Mouse (Mus musculus): Measurements from ENCODE around the gene Clptm1.

The Clptm1 gene
- long read RNA-seq, experiment 1, full-length matches to known transcripts = 151 of 176 reads
- long read RNA-seq, experiment 1, partial matches to known transcripts = 10 of 176 reads
- long read RNA-seq, experiment 1, other reads (novel, unspliced or antisense) = 15 of 176 reads
- long read RNA-seq, experiment 2, full-length matches to known transcripts = 159 of 192 reads
- long read RNA-seq, experiment 2, partial matches to known transcripts = 21 of 192 reads
- long read RNA-seq, experiment 2, other reads (novel, unspliced or antisense) = 12 of 192 reads

DNA sequence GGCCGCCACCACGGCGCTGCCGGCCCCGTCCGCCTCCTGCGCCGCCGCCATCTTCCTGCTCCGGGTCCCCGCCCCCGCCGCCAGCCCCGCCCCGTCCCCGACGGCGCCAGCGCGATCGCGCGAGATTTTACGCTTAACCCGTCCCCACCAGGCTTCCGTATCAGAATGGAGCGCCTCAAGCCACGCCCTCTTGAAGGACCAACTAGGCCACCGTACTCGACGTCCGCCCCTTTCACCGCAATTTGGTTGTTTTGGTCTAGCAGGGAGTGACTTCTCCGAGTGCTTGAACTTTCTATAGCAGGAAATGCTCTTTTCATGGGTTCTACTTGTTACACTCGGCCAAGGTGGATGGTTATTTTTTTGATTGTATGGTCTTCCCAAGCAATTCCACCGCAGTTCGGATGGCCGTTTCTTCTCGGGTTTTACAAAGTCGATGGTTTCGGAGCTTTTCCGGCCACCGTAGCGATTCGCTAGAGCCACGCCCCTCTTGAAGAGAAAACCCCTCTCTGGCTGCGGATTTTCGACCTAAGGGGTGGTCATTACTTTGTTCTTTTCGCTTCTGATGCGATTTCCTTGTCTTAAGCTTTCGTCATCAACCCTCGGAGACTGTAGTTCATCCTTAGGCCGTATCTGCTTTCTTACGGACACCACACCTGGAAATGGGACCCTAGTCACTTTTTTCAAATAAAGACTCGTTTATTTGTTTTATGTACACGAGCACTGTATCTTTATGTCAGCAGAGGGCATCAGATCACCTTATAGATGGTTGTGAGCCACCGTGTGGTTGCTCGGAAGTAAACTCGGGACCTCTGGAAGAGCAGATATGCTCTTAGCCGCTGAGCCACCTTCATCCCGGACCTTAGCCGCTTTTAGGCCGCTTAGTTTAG lies at the start of gene Clptm1:
Gene Clptm1 (minus strand): TSS at position 79 of the 887 bp plus-strand sequence.
- intact Hi-C loops (cut with DNase I) = loop anchor here (5.0 kb wide), 1 partner anchor 47 kb away; no protein-coding TSS in a partner anchor

DNA sequence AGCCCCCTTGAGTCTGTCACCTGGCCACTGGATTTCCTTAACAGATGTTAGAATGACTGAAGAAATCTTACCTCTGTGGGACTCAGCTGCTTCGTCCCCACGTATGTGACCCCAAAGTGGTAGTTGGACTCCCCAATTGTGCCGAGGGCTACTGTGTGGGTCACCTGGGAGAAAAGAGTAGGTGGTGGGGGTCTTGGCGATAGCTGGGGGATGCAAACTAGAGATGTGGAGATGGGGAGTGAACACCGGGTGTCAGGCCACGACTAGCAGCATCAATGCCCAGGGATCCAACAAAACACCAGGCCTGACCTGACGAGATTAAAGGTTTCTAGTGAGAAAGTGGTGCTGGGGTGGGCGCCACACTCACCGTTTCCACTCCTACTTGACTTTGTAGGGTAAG lies 48.8 kb upstream of the Clptm1 start:
- intact Hi-C loops (cut with DNase I) = loop anchor here (5.0 kb wide), 3 partner anchors 34 to 311 kb away; partner anchors contain the start of genes Ckm, Clptm1 and Klc3

DNA sequence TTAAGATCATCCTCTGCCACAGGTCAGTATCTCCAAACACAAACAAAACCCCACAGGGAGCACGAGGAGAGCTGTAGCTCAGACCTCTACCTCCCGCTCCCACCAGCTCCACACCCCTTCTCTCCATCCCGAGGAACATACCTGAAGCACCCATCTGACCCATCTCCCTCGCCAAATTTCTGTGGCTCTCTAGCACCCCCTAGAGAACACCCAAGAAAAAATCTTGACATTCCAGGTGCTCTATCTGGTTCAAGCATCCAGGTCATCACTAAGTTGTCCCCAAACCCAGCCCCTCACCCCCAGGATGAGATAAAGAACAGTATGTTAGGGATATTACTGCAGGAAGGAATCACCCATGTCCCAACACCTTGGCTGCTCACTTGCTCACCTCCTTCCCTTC lies 48.4 kb upstream of the Clptm1 start:
- intact Hi-C loops (cut with DNase I) = loop anchor here (5.0 kb wide), 3 partner anchors 34 to 311 kb away; partner anchors contain the start of genes Ckm, Clptm1 and Klc3

DNA sequence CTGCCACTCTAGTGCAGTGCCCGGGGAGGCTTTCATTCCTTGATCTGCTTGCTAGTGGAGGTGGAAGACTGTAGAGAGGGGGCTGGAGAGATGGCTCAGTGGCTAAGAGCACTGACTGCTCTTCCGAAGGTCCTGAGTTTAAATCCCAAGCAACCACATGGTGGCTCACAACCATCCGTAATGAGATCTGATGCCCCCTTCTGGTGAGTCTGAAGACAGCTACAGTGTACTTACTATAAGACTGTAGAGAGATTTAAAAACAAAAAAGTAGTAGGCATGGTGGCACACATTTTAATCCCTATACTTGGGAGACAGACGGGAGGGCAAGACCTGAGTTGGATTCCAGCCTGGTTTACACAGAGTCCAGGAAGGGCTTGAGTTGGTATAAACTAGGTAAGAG lies 47.6 kb upstream of the Clptm1 start:
- intact Hi-C loops (cut with DNase I) = loop anchor here (5.0 kb wide), 3 partner anchors 35 to 310 kb away; partner anchors contain the start of genes Ckm, Clptm1 and Klc3

DNA sequence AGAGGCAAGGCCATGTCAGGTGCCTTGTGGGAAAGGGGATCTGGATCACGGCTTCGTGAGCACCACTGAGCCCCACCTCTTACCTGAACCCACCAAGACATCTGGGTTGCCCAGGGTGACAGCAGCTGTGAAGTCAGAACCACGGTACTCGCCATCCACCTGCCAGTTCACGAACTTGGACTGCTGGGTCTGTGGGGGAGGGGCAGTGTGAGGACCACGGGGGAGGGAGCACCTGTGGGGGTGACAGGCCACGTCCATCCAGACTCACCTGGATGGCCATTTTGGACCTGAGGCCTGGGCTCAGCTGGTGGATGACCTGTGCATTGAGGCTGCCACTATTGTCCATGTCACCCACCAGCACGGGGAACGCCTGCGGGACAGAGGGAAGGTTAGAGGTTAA lies 45.8 kb upstream of the Clptm1 start:
- intact Hi-C loops (cut with DNase I) = loop anchor here (5.0 kb wide), 3 partner anchors 37 to 308 kb away; partner anchors contain the start of genes Ckm, Clptm1 and Klc3

DNA sequence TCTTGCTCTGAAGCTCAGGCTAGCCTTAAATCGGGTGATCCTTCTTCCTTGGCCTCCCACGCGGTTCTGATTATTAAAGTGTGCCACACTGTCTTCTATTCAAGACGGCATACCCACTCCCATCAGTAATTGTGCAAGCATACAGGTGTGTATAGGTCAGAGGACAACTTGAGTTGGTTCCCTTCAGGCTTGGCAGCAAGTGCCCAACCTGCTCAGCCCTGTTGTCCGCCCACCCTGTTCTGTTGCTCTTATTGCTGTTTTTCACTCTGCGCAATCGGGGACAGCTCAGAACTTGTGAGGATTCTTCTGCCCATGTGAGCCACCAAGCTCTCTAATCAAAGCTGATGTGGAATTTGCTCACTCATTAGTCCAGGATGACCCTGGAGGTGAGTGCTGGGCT lies 40.4 kb upstream of the Clptm1 start:
- intact Hi-C loops (cut with DNase I) = no loop called here

DNA sequence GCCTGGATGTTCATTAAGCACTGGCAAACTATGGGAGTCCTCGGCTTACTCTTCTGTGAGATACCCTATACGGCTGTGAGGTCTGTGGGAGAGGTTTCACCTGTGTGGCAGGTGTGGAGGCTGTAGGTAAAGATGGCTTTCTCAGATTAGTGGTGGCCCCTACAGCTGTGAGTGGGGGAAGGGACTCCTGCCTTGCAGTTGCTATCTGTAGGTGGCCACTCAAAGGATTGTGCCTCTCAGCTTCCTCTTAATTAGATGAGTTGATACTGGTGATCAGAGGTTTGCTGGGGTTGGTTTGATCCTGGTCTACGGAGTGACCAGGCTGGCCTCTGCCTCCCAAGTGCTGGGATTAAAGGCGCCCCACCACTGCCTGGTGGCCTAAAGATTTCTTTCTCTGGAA lies 39.6 kb upstream of the Clptm1 start:
- intact Hi-C loops (cut with DNase I) = no loop called here

DNA sequence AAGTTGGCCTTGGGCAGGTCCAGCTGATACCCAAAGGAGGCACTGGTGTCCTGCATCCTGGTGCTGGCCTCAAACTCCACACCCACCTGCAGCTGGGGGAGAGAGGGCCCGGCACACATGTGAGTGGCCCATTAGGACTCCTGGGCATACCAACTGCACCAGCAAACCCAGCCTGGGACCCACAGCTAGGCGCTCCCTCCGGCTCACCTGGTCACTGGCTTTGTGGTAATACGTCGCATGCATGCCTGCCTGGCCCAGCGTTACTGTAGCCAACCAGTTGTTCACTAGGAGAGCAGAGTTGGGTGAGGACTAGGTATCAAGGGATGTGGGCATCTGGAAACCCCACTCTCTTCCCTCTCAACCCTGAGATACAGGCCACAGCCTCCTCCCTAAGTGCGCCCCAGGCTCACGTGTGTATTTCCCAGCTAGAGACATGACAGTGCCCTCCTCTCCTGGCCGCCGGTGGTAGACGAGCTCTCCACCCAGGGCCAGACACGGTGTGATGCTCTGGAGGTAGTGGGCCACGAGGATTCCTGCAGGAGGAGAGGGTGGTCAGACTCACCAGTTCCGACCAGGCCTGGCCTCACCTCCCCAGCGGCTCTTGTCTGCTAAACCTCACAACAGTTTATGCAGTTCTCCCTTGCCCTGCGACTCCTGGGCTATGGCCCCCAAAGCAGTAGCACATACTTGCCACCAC lies 38.2 kb upstream of the Clptm1 start:
- intact Hi-C loops (cut with DNase I) = no loop called here

DNA sequence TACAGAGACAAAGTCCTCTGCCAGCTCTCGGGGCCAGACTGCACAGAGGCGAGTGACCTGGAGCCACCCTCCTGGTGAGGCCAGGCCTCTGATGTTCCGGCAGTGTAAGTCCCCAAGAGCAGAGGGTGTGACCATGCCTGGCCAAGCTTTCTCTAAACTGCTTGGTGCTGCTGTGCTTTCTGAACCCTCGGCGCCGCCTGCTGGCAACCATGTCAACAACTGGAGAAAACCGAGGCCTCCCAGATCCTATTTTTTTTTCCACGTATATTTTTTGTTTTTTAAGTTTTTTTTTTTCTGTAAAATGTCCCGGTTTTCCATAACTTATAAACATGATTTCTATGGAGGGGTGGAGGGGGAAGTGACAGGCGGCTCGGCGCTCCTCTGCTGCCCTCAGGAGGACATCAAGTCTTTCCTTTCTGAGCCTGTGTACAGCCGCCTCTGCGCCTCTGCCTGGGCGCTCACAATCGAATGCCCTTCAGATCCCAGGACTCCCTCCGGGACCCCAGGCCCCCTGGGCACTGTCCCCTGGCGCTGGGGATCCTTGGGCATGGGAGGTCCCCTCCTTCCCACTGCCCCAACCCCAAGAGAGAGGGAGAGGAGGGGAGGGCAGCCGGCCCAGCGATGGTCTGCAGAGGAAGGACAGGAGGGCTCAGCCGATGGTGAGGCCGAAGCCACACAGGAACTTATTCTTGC lies 36.4 kb upstream of the Clptm1 start:
- intact Hi-C loops (cut with DNase I) = no loop called here

DNA sequence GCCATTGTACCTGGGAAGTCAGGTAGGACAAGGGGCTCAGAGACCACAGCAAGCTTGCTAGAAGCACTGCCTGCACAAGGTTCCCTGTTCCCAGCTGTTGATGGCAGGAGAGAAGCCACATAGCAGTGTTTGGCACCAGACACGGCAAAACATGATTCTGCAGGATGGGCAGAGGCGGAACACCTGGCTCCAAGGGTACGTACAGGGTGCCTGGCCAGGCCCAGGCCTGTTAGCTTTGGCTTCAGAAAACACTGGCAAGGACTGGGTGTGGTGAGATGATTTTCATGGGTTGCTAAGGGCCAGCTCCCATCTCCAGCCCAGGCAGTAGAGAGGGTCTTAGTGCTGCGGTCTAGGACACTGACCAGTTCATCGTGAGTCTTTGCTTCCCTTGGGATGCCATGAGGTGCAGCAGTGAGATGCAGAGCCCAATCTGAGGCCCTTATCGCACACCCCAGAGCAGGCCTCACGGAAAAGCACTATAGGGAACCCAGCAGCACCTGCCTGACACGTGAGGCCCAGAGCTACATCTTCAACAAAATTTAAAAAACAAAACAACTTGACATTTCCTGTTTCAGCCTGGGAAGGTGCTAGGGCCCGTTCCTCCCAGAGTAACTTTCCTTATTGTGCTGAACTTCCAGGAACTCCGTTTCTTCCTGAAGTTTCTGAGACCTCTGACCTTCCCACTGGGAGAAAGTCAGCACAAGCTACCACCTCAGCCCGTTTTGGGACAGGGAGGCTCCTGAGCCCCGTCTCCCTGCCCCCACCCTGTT lies 35.7 kb upstream of the Clptm1 start:
- intact Hi-C loops (cut with DNase I) = no loop called here

DNA sequence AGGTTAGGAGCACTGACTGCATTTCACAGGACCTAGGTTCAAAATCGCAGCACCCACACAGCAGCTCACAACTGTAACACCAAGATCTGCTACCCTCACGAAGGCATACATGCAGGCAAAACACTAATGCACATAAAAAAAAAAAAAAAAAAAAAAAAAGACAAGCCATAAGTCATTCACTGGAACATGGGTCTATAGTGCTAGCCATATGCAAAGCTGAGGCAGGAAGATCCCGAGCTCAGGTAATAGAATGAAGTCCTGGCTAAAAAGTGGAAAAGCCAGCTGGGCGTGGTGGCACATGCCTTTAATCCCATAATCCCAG lies 35.0 kb upstream of the Clptm1 start:
- intact Hi-C loops (cut with DNase I) = no loop called here

DNA sequence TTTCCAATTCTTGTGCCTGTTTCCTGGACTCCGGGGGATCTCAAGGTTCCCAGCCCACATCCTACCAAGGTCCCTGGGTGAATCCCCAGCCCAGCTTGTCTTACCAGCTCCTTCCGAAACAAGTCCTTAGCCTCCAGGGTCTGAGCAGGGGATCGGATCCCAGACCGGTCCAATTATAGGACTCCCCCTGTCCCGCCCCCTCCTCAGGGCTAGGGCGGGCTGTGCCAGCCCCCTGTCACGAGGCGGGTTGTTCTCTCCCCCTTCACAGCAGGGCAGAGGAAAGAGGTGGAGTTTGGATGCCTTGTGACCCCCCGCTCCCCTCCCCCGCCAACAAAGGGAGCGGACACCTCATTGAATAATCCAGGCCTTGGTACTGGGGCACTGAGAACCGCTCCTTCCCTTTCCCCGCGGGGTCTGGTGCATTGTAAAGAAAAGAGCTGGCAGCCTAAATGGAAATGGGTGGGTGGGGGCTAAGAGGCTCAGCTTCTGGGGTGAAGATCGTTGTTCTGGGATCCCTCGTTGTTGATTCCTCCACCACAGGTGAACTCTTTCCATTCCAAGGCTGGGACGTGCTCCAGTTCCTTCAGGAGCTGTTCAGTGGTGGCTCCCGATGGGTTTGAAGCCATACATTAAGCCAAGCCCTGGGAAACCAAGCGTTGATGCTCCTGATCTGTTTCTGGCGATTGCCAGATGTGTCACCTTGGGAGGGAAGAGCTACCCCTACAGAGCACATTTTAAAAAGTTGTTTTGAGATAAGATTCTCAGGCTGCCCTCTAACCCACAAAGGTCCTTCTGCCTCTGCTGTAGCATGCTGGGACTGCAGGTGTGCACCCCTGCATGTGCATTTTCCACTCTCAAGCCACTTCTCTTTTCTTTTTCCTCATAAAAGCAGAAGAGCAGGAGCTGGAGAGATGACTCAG lies 34.3 kb upstream of the Clptm1 start, which contains the start of gene Apoe:
Gene Apoe (minus strand): TSS at position 282 of the 920 bp plus-strand sequence.
- intact Hi-C loops (cut with DNase I) = no loop called here

DNA sequence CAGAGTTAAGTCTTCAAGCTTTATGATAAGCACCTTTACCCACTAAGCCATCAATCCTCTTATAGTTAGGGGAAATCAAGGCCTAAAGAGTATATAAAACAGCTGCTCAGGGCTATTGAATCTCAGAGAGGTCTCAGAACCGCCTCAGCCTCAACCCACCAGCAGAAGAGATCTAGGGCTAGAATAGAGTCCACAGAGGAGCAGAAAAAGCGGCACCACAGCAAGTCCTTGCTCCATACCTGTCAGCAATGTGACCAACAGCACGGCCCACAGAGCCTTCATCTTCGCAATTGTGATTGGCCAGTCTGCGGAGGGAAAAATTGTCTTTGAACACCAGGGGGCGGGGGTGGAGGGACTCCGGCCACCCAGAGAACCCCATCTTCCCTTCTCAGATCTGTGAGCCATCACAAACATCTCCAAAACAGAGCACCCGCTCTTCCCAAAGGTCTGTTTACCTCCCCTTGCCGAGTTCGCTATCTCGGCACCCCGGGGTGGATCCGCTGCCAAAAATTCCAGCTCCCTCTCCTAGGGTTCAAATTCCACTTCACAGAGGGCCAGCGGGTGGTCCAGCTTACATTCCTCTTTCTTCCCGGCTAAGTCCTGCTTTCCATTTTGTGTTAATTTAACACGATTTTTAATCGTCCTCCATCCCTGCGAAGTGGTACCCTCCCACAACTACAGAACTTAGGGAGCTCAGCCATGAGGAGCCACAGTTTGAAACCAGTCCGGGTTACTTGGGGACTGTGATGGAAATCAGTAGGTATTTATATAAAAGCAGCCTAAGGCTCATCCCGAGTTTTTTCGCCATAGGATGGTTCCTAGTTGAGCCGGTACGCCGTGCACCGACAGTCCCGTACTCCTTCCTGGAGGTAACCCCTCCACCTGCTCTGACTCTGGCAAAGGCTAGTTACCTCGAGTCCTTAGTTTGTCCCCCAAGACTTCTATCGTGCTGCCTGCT lies 33.4 kb upstream of the Clptm1 start:
- intact Hi-C loops (cut with DNase I) = loop anchor here (1.0 kb wide), 1 partner anchor 29 kb away; no protein-coding TSS in a partner anchor

DNA sequence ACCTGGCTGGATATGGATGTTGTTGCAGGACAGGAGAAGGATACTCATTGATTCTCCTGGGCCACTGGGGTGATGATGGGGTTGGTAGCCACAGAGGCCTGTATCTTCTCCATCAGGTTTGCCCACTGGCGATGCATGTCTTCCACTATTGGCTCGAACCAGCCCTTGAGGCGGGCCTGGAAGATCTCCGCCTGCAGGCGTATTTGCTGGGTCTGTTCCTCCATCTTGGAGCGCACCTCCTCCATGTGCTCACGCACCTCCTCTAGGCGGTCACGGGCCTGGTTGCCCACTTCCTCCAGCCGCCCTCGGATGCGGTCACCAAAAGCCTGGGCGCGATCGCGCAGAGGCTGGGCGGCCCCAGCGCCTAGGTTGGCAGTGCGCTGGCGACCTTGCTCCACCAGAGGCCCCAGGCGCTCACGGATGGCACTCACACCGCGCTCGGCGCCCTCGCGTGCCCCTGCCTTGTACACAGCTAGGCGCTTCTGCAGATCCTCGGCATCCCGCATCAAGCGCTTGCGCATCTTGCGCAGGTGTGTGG lies 31.6 kb upstream of the Clptm1 start:
- intact Hi-C loops (cut with DNase I) = no loop called here

DNA sequence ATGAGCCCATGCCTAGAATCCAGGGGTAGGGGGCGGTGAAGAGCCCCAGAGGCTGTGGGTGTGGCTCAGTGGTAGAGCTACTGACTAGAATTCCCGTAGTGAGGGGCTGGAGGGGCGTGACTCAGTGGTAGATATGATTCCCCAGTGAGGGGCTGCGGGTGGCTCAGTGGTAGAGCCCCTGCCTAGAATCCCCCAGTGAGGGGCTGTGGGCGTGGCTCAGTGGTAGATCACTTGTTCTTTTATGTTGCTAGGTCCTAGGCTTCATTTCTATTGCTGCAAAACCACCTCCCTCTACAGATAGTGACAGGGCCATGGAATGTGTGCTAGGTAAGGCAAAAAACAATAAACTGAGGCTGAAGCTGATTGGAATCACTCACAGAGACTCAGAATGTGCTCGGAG lies 31.0 kb upstream of the Clptm1 start:
- intact Hi-C loops (cut with DNase I) = no loop called here

DNA sequence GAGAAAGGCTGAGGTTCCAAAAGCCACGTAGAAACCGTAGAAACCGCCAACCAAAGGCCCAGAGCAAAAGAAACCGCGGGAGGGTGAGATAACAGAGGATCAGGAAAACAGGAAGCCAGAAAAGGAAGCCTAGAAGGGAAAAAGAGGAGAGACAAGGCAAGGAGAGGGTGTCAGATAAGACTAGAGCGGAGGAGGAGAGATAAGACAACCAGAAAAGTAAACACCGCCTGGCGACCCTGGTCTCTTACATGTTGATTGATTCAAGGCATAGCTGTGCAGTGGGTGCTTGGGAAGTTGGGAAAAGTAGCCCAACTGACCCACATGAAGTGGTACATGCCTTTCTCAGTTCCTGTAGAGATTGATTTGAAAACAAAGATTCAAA lies 30.4 kb upstream of the Clptm1 start:
- intact Hi-C loops (cut with DNase I) = no loop called here

DNA sequence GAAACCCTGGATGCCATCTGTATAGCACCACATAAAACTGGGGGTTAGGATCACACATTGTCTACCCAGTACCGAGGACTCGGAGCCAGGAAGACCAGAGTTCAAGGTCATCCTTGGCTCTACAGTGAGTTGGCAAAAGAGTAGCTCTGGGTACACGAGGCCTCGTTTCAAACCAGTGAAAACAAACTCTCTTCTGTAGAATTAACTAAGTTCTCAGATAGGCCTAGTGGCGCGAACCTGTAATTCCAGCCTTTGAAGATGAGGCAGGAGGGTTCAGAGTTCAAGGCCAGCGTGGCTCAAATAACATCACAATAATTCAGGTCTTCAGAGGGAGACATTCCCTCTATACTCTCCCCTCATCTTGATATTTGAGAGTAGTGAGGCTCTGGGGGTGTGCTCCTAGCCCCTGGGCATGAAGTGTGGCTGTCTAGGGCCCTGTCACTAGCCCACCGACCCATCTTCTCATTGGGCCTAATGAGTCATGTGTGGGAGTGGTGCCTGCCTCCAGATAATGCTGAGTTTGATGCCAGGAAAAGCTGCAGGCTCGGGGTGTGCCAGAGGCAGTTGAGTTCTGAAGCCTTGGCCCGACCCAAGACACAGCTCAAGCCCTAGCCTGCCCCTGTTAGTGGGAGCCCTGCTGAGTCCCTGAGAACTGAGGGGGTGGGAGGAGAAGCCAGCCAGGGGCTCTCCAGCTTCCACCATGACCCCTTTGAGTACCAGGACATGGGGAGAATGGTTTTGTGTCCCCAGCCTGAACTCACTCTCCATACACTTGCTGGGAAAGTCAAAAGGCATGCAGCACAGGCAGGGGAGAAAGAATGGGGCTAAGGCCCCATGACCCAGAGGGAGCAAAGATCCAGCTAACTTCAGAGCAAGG lies 29.7 kb upstream of the Clptm1 start:
- intact Hi-C loops (cut with DNase I) = no loop called here

Data from adrenal gland (tissue).